Mouse (Mus musculus) heart, embryonic 15.5 days (tissue): ENCODE measurements around the gene Rassf2. TPM values are rescaled to one million over a fixed set of nuclear protein-coding genes. Genes with fewer than 3 reads are reported as not detected.

Experiments
- ATAC-seq: fragments of 200-750 bp; cut with Nextera tagmentation; replicated peaks from 2 replicates; pipeline ENCODE4 v1.8.0; 2017; ENCODE audit warnings: low read depth, moderate TSS enrichment; ENCODE audit not compliant: insufficient number of reproducible peaks, insufficient read depth, low FRiP score
- H3K27ac ChIP-seq: fragments of 300-500 bp; sonication (generic); 2 replicates; pipeline ENCODE4 v1.5.1; 2015; ENCODE audit warnings: mild to moderate bottlenecking, inconsistent platforms
- H3K27me3 ChIP-seq: fragments of 300-500 bp; sonication (generic); 2 replicates; pipeline ENCODE4 v1.6.1; 2015; ENCODE audit warnings: inconsistent platforms
- H3K36me3 ChIP-seq: fragments of 300-500 bp; sonication (generic); 2 replicates; pipeline ENCODE4 v1.6.1; 2015; ENCODE audit warnings: mild to moderate bottlenecking, inconsistent platforms
- H3K4me1 ChIP-seq: fragments of 300-500 bp; sonication (generic); replicated peaks from 2 replicates; pipeline ENCODE4 v1.6.1; 2015; ENCODE audit warnings: inconsistent platforms
- H3K4me2 ChIP-seq: fragments of 300-500 bp; sonication (generic); 2 replicates; pipeline ENCODE4 v1.6.1; 2015; ENCODE audit warnings: inconsistent platforms, mild to moderate bottlenecking, moderate library complexity
- H3K4me3 ChIP-seq: fragments of 300-500 bp; sonication (generic); 2 replicates; pipeline ENCODE4 v1.5.1; 2015; ENCODE audit warnings: mild to moderate bottlenecking, inconsistent platforms
- H3K9ac ChIP-seq: fragments of 300-500 bp; sonication (generic); 2 replicates; pipeline ENCODE4 v1.6.1; 2015; ENCODE audit warnings: mild to moderate bottlenecking, inconsistent platforms
- H3K9me3 ChIP-seq: fragments of 300-500 bp; sonication (generic); replicated peaks from 2 replicates; pipeline ENCODE4 v1.6.1; 2016; ENCODE audit warnings: inconsistent platforms
- WGBS: fragments of 180-500 bp; shearing (Covaris S2); methylation state at CpG from one replicate; pipeline ENCODE4 v1.1.7; 2015; ENCODE audit warnings: mixed read lengths; 5-methylcytosine and 5-hydroxymethylcytosine counted together
- polyA plus RNA-seq: library from polyadenylated mRNA; unstranded; fragments of >200 nt; fragmentation: Nextera tagmentation; extraction: Ambion mirVana; gene quantifications from 2 replicates; pipeline ENCODE4 v1.2.1, GENCODE M21; 2015

Gene Rassf2
- polyA plus RNA-seq, 1 experiment from 2014 or later: 9.2 TPM

- H3K27me3 ChIP-seq: no peaks in the 10 kb centered on the region
- no peaks in the 10 kb centered on the region for H3K9me3 ChIP-seq
- no peaks in the 10 kb centered on the region; the same call in 1 of the 2 replicates for H3K36me3 ChIP-seq
- H3K9ac ChIP-seq: no peak overlapping the region
- no peak for ATAC-seq
- H3K4me1 ChIP-seq: peaks cover 25% of the 10 kb centered on the region
- no peak overlapping the region for H3K4me3 ChIP-seq
- no peak overlapping the region for H3K4me2 ChIP-seq
- 68% methylated on average over 5 of the region's 5 CpGs for WGBS
- H3K27ac ChIP-seq: no peak overlapping the region
Measured at GRCm38 (mm10) chr2:132003916-132004315, 26.1 kb downstream of the Rassf2 start.

- H3K9me3 ChIP-seq: no peaks in the 10 kb centered on the region
- H3K36me3 ChIP-seq: peaks cover 5% of the 10 kb centered on the region; the same call in 1 of the 2 replicates
- peaks cover 19% of the 10 kb centered on the region for H3K4me1 ChIP-seq
- no peak for ATAC-seq
- no peak overlapping the region for H3K9ac ChIP-seq
- WGBS: 58% methylated on average over 13 of the region's 13 CpGs
- no peak overlapping the region for H3K4me3 ChIP-seq
- H3K27me3 ChIP-seq: no peaks in the 10 kb centered on the region
- H3K27ac ChIP-seq: no peak overlapping the region
- H3K4me2 ChIP-seq: no peak overlapping the region
Measured at GRCm38 (mm10) chr2:132001696-132002334, 28.2 kb downstream of the Rassf2 start.

GRCm38 (mm10) chr2:131997356-131997755 lies 32.7 kb downstream of the Rassf2 start:
- no peaks in the 10 kb centered on the region for H3K27me3 ChIP-seq
- H3K36me3 ChIP-seq: peaks cover 13% of the 10 kb centered on the region; the same call in 1 of the 2 replicates
- WGBS: 23% methylated on average over 5 of the region's 5 CpGs
- H3K27ac ChIP-seq: no peak overlapping the region
- H3K4me3 ChIP-seq: no peak overlapping the region
- H3K9ac ChIP-seq: no peak overlapping the region
- no peak overlapping the region for H3K4me2 ChIP-seq
- H3K4me1 ChIP-seq: peaks cover 20% of the 10 kb centered on the region
- no peaks in the 10 kb centered on the region for H3K9me3 ChIP-seq
- ATAC-seq: no peak

- no peaks in the 10 kb centered on the region for H3K9me3 ChIP-seq
- H3K36me3 ChIP-seq: peaks cover 13% of the 10 kb centered on the region; the same call in 1 of the 2 replicates
- H3K4me2 ChIP-seq: no peak overlapping the region
- WGBS: 67% methylated on average over 7 of the region's 7 CpGs
- no peak overlapping the region for H3K27ac ChIP-seq
- H3K9ac ChIP-seq: no peak overlapping the region
- H3K4me1 ChIP-seq: peaks cover 23% of the 10 kb centered on the region
- H3K27me3 ChIP-seq: no peaks in the 10 kb centered on the region
- ATAC-seq: no peak
- no peak overlapping the region for H3K4me3 ChIP-seq
Measured at GRCm38 (mm10) chr2:131996369-131996768, 33.7 kb downstream of the Rassf2 start.

GRCm38 (mm10) chr2:131995742-131996141 lies 34.3 kb downstream of the Rassf2 start:
- H3K9ac ChIP-seq: no peak overlapping the region
- peaks cover 13% of the 10 kb centered on the region; the same call in 1 of the 2 replicates for H3K36me3 ChIP-seq
- 81% methylated on average over 12 of the region's 12 CpGs for WGBS
- no peak overlapping the region for H3K4me3 ChIP-seq
- peaks cover 23% of the 10 kb centered on the region for H3K4me1 ChIP-seq
- H3K27me3 ChIP-seq: no peaks in the 10 kb centered on the region
- H3K9me3 ChIP-seq: no peaks in the 10 kb centered on the region
- H3K4me2 ChIP-seq: no peak overlapping the region
- ATAC-seq: no peak
- no peak overlapping the region for H3K27ac ChIP-seq

GRCm38 (mm10) chr2:131994971-131995370 lies 35.1 kb downstream of the Rassf2 start:
- H3K27me3 ChIP-seq: no peaks in the 10 kb centered on the region
- ATAC-seq: no peak
- H3K36me3 ChIP-seq: peaks cover 13% of the 10 kb centered on the region; the same call in 1 of the 2 replicates
- 89% methylated on average over 6 of the region's 6 CpGs for WGBS
- H3K4me2 ChIP-seq: no peak overlapping the region
- H3K4me1 ChIP-seq: peaks cover 23% of the 10 kb centered on the region
- no peaks in the 10 kb centered on the region for H3K9me3 ChIP-seq
- no peak overlapping the region for H3K9ac ChIP-seq
- no peak overlapping the region for H3K4me3 ChIP-seq
- H3K27ac ChIP-seq: peak overlapping the region; percentile 20; the same call in 1 of the 2 replicates

- Histone ChIP-seq H3K27ac (no peak overlapping the region), H3K4me3 (no peak overlapping the region), H3K27me3 (no peaks in the 10 kb centered on the region), H3K36me3 (peaks cover 13% of the 10 kb centered on the region; the same call in 1 of the 2 replicates), H3K9me3 (no peaks in the 10 kb centered on the region), H3K4me1 (peaks cover 23% of the 10 kb centered on the region), H3K9ac (no peak overlapping the region), H3K4me2 (peak overlapping the region; percentile 18; the same call in 1 of the 2 replicates)
- no peak for ATAC-seq
- 42% methylated on average over 14 of the region's 14 CpGs for WGBS
Measured at GRCm38 (mm10) chr2:131993563-131994088, 36.4 kb downstream of the Rassf2 start.

- peaks cover 10% of the 10 kb centered on the region; the same call in 1 of the 2 replicates for H3K36me3 ChIP-seq
- no peaks in the 10 kb centered on the region for H3K9me3 ChIP-seq
- H3K9ac ChIP-seq: no peak overlapping the region
- peaks cover 23% of the 10 kb centered on the region for H3K4me1 ChIP-seq
- H3K4me3 ChIP-seq: no peak overlapping the region
- ATAC-seq: no peak
- 64% methylated on average over 4 of the region's 4 CpGs for WGBS
- no peaks in the 10 kb centered on the region for H3K27me3 ChIP-seq
- no peak overlapping the region for H3K27ac ChIP-seq
- H3K4me2 ChIP-seq: no peak overlapping the region
Measured at GRCm38 (mm10) chr2:131993151-131993550, 36.9 kb downstream of the Rassf2 start.

GRCm38 (mm10) chr2:131992487-131992886 lies 37.6 kb downstream of the Rassf2 start:
- H3K4me1 ChIP-seq: peaks cover 23% of the 10 kb centered on the region
- H3K27ac ChIP-seq: no peak overlapping the region
- ATAC-seq: no peak
- no peaks in the 10 kb centered on the region for H3K27me3 ChIP-seq
- 77% methylated on average over 2 of the region's 2 CpGs for WGBS
- no peak overlapping the region for H3K9ac ChIP-seq
- no peak overlapping the region for H3K4me3 ChIP-seq
- 0 out of 2 replicates have a peak, but pooled peaks cover 8% of the 10 kb centered on the region for H3K36me3 ChIP-seq
- H3K9me3 ChIP-seq: no peaks in the 10 kb centered on the region
- H3K4me2 ChIP-seq: no peak overlapping the region

- Histone ChIP-seq H3K27ac (no peak overlapping the region), H3K9ac (no peak overlapping the region), H3K27me3 (no peaks in the 10 kb centered on the region), H3K9me3 (no peaks in the 10 kb centered on the region), H3K4me2 (no peak overlapping the region), H3K4me3 (no peak overlapping the region), H3K36me3 (no peaks in the 10 kb centered on the region), H3K4me1 (peaks cover 11% of the 10 kb centered on the region)
- WGBS: 70% methylated on average over 2 of the region's 2 CpGs
- no peak for ATAC-seq
Measured at GRCm38 (mm10) chr2:131988550-131988949, 41.5 kb downstream of the Rassf2 start.

- Histone ChIP-seq H3K27ac (no peak overlapping the region), H3K4me3 (no peak overlapping the region), H3K27me3 (no peaks in the 10 kb centered on the region), H3K36me3 (no peaks in the 10 kb centered on the region), H3K4me1 (peaks cover 7% of the 10 kb centered on the region), H3K4me2 (no peak overlapping the region), H3K9ac (no peak overlapping the region), H3K9me3 (no peaks in the 10 kb centered on the region)
- ATAC-seq: no peak
- WGBS: 46% methylated on average over 3 of the region's 3 CpGs
Measured at GRCm38 (mm10) chr2:131987950-131988349, 42.1 kb downstream of the Rassf2 start.
